Mouse (Mus musculus): ENCODE measurements at regions not wholly inside any gene's neighbourhood (a gene's known extent, or its start where the extent isn't known, plus 50 kb on each side); places are given as distances from the start of the nearest gene placed in this dataset.
"Not testable (repeated sequence)": the region's sequence is repeated elsewhere in the genome, so short reads cannot be mapped to it uniquely, and the experiment has no call there.

DNA sequence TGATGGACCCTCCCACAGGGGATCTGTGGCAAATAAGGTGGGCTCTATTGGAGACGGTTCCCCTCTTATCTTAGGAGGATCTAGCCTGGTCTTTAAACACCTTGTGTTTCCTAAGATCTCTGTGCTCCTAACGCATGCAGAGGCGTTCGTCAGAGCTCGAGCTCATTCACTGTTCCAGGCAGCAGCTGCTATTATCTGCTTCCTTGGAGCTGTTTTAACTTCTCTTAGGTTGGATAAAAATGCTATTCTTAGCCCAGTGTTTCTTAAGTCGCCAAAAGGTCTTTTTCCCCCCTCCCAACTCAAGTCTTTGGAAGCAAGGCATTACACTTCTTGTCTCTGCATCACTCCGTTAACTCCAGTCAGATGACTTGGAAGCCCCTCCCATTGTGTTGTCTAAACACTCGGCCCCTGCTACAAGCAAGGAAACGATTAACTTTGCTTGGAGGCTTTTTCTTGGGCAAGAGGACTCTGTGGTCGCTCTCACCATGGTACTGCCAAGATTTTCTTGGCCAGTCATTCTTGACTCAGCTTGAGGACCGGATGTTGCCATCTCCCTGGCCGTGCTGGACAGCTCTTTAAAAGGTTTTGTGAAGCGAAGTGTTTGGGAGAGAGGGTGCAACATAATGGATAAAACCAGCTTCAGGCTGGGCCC, 185.6 kb downstream of the Diras2 start:
- Histone ChIP-seq H3K27ac (no peak overlapping the region), H3K27me3 (replicated peaks) (no peaks in the 10 kb centered on the region), H3K9ac (no peak overlapping the region), H3K36me3 (replicated peaks) (no peaks in the 10 kb centered on the region), H3K4me2 (no peak overlapping the region), H3K4me3 (no peak overlapping the region), H3K9me3 (no peaks in the 10 kb centered on the region), H3K4me1 (no peaks in the 10 kb centered on the region)
- 63% methylated on average over 13 of the region's 13 CpGs for WGBS
- no peak for ATAC-seq (replicated peaks)

DNA sequence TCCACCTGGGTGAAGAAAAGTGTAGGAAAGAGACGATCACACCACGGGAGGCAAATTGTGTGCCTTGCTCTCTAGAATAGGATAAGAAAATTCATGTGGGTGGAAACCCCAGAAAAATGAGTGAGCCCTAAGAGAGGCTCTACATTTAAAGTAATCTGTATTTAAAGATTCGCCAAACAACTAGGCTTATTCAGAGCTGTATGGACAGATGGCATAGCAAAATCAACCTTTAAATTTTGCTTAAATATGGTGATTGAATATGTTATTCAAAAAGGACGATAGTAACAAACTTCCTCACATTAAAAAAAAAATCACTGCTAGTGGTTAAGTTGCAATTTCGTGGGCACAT, 185.1 kb downstream of the Diras2 start:
- no peaks in the 10 kb centered on the region for H3K27me3 ChIP-seq (replicated peaks)
- H3K4me1 ChIP-seq: no peaks in the 10 kb centered on the region
- H3K4me2 ChIP-seq: no peak overlapping the region
- no peak overlapping the region for H3K27ac ChIP-seq
- ATAC-seq (replicated peaks): no peak
- no peaks in the 10 kb centered on the region for H3K9me3 ChIP-seq
- no peaks in the 10 kb centered on the region for H3K36me3 ChIP-seq (replicated peaks)
- H3K4me3 ChIP-seq: no peak overlapping the region
- 88% methylated on average over 5 of the region's 5 CpGs for WGBS
- no peak overlapping the region for H3K9ac ChIP-seq

DNA sequence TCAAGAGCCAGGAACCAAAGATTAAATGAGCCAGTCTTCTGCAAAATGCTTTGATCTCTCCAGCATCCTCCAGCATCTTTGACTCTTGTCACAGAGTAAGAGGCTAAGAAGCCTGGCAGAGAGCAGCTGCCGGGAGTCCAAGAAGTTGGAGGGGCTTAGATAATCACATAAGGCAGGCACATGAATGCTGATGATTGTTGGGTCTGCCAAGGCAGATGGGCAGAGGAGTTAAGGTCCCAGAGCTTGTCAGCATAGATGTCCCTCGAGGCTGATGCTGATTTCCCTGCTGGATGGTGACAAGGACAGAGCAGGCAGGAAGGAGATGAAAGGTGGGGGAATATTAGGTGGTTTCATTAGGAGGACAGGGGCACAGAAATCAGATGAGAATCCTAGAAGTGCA, 183.4 kb downstream of the Diras2 start:
- Histone ChIP-seq H3K27ac (no peak overlapping the region), H3K36me3 (replicated peaks) (no peaks in the 10 kb centered on the region), H3K4me1 (no peaks in the 10 kb centered on the region), H3K4me2 (no peak overlapping the region), H3K9ac (no peak overlapping the region), H3K9me3 (no peaks in the 10 kb centered on the region), H3K4me3 (no peak overlapping the region), H3K27me3 (replicated peaks) (no peaks in the 10 kb centered on the region)
- WGBS: 36% methylated on average over 2 of the region's 2 CpGs
- no peak for ATAC-seq (replicated peaks)

DNA sequence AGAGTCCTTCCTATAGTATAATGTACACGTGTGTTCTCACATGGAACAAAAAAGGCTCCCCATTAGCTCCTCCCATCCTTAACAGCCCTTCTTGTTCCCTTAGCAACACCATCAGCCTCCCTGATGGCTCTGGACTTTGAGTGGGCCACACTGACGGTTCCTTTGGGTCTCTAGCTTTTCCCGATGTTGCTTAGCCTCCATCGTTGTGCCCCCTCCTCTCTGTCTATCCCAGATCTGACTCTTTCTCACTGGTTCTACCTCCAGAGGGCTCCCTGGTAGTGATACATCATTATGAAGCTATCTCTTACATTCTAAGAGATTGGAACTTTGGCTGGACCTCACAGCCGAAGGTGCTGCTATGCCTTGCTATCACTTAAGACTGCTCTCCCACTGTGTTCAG, 181.5 kb downstream of the Diras2 start:
- no peak overlapping the region for H3K27ac ChIP-seq
- no peak overlapping the region for H3K4me2 ChIP-seq
- H3K9me3 ChIP-seq: no peaks in the 10 kb centered on the region
- H3K4me3 ChIP-seq: no peak overlapping the region
- ATAC-seq (replicated peaks): no peak
- no peaks in the 10 kb centered on the region for H3K36me3 ChIP-seq (replicated peaks)
- no peak overlapping the region for H3K9ac ChIP-seq
- no peaks in the 10 kb centered on the region for H3K27me3 ChIP-seq (replicated peaks)
- WGBS: 91% methylated on average over 5 of the region's 5 CpGs
- no peaks in the 10 kb centered on the region for H3K4me1 ChIP-seq

DNA sequence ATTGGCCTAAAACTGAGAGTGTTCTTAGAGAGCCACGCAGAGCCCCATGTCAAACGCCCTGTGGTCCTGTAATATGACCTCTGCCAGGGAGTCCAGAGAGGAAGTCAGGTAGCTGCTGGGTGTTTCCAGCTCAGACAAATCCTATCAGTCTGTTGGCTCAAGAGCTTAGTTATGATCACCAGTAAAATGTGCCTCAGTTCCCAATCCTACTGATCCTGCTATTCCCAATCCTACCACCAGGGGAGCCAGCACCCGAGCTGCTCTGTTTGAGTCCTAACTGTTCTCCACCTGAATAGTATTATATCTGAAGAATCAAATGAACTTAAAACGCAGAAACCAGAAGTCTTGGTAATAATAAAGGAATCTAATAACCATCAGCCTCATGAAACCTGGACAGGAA, 178.5 kb downstream of the Diras2 start:
- WGBS: 85% methylated on average over 4 of the region's 4 CpGs
- no peak for ATAC-seq (replicated peaks)

DNA sequence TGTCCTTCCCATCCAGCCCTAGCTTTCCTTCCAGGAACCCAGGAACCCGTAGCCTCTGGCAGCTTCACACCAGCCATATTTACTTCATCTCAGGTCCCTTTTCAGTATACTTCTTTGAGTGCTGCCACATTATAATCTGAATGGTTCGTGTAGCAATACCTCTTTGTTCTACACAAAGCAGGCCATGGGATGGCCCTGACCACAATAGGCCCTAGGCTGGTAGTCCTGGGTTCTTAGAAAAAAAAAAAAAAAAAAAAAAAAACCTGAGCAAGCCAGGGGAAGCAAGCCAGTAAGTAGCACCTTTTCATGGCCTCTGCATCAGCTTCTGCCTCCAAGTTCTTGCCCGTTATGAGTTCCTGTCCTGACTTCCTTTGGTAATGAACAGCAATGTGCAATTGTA, 177.6 kb downstream of the Diras2 start:
- no peak for ATAC-seq (replicated peaks)
- Histone ChIP-seq H3K4me1 (no peaks in the 10 kb centered on the region), H3K9ac (no peak overlapping the region), H3K27ac (no peak overlapping the region), H3K4me3 (no peak overlapping the region), H3K27me3 (replicated peaks) (no peaks in the 10 kb centered on the region), H3K36me3 (replicated peaks) (no peaks in the 10 kb centered on the region), H3K9me3 (no peaks in the 10 kb centered on the region), H3K4me2 (no peak overlapping the region)
- WGBS: 60% methylated on average over 3 of the region's 3 CpGs

More for the DNA sequence above, 178.5 kb downstream of the Diras2 start:
- no peak overlapping the region for H3K9ac ChIP-seq
- no peaks in the 10 kb centered on the region for H3K9me3 ChIP-seq
- no peaks in the 10 kb centered on the region for H3K36me3 ChIP-seq (replicated peaks)
- no peak overlapping the region for H3K4me2 ChIP-seq
- H3K4me3 ChIP-seq: no peak overlapping the region
- no peaks in the 10 kb centered on the region for H3K27me3 ChIP-seq (replicated peaks)
- H3K27ac ChIP-seq: no peak overlapping the region
- no peaks in the 10 kb centered on the region for H3K4me1 ChIP-seq

DNA sequence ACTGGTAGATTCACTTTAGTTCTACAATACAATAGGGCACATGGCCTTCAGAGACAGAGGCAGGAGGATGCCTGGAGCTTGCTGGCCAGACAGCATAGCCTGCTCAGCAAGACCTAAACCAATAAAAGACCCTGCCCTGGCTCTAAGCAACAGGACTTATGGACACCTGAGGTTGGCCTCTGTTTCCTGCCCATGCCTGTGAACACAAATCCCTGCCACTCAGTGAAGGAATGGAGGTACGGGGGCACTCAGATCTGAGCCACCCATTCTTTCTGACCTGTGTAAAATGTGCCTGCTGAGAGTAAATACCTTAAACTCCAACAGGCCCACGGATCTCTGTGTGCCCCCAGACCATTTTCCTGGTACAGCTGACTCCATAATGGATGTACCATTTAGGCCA, 177.1 kb downstream of the Diras2 start:
- 81% methylated on average over 2 of the region's 2 CpGs for WGBS
- Histone ChIP-seq H3K27ac (no peak overlapping the region), H3K4me3 (no peak overlapping the region), H3K27me3 (replicated peaks) (no peaks in the 10 kb centered on the region), H3K9me3 (no peaks in the 10 kb centered on the region), H3K4me1 (no peaks in the 10 kb centered on the region), H3K9ac (no peak overlapping the region), H3K4me2 (no peak overlapping the region), H3K36me3 (replicated peaks) (no peaks in the 10 kb centered on the region)
- ATAC-seq (replicated peaks): no peak

DNA sequence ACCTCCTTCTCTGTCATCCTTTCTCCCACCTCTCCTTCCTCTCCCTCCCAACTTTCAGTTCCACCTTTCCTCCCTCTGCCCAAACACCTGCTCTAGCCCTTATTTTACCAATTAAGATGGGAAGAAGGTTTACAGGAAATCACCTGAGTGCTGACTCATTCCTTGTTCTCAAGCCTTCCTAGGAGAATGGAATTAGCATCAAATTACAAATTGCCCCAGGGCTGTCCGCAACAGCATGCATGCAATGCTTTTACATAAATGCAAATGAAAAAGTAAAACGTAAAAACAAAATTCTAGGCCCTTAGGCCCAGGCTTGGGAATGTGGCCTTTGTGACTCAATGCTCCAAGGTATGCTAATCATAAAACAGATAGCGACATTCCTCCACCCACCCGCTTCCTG, 175.2 kb downstream of the Diras2 start:
- not testable (repeated sequence) for H3K27me3 ChIP-seq (replicated peaks); H3K36me3 ChIP-seq (replicated peaks); H3K9ac ChIP-seq; ATAC-seq (replicated peaks); H3K4me3 ChIP-seq; H3K4me2 ChIP-seq; H3K9me3 ChIP-seq; H3K4me1 ChIP-seq; H3K27ac ChIP-seq
- WGBS: 91% methylated on average over 4 of the region's 4 CpGs

DNA sequence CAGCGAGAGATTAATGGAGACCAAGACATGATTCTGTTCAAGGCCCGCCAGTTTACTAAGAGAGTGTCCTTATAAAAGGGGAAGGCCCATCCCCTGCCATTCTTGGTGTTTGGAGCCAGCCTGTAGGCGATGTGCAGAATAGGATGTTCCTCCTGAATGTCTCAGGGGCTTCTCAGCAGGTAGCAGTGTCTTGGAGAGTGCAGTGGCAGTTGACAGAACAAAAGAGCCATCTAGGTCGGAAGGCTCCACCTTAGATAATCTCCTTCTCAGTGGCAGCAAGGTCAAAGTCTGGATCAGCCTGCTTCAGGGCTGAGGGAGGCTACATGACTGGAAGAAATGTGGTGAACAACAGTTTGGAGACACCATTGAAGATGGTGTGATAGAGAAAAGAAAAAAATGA, 171.7 kb downstream of the Diras2 start:
- ATAC-seq (replicated peaks); H3K4me3 ChIP-seq; H3K36me3 ChIP-seq (replicated peaks); H3K9me3 ChIP-seq; H3K27me3 ChIP-seq (replicated peaks); H3K4me2 ChIP-seq; H3K4me1 ChIP-seq; H3K27ac ChIP-seq; H3K9ac ChIP-seq: not testable (repeated sequence)
- 70% methylated on average over 4 of the region's 4 CpGs for WGBS

DNA sequence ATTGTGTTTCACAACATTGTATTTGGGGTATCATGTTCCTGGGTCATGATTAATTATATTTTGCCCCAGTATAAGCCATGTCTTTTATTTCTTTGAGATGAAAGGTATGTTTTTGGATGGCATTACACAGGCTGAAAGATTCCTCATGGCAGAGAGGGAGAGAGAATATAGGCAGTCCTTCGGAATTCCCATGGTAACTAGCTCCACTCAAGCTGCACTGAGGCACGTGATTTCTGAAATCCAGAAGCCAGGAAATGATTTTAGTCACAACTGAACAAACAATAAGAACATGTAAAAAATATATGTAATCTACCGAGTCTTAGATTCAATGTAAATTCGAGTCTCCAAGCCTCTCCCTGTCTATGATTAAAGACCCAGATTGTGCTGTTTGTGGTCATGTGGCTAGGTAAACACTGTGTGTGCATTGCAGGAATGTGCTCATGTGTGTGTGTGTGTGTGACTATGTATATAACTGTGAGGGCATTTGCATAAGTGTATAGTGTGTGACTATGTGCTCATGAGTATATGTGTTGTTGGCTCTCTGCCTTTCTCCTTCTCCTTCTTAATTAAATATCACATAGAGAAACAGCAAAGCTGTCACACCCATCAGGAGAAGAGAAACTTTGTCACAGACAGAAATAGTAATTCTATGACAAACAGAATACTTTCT, 169.8 kb downstream of the Diras2 start:
- Histone ChIP-seq H3K9me3 (no peaks in the 10 kb centered on the region), H3K9ac (no peak overlapping the region), H3K4me2 (no peak overlapping the region), H3K4me1 (no peaks in the 10 kb centered on the region), H3K27me3 (replicated peaks) (no peaks in the 10 kb centered on the region), H3K36me3 (replicated peaks) (no peaks in the 10 kb centered on the region), H3K27ac (no peak overlapping the region), H3K4me3 (no peak overlapping the region)
- ATAC-seq (replicated peaks): no peak
- 66% methylated on average over 4 of the region's 4 CpGs for WGBS

DNA sequence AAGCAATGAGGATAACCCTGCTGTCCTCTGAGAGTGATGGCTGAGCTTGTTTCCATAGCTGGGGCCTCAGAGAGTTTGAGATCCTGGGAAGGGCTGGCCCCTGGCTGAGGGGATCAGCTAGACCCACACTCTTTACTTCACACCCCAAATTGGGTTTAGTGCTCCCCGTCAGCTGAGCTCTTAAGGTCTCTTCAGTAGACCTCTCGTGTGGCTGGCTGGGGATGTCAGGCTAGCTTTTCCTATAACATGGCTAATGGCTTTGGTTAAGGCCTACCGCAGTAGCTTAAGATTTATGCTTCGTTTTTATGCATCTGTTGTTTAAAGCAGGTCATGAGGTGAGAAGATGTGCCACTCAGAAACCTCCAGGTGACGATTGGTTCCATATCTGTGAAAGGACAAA, 168.8 kb downstream of the Diras2 start:
- Histone ChIP-seq H3K36me3 (replicated peaks) (no peaks in the 10 kb centered on the region), H3K9ac (no peak overlapping the region), H3K27ac (no peak overlapping the region), H3K9me3 (no peaks in the 10 kb centered on the region), H3K4me2 (no peak overlapping the region), H3K27me3 (replicated peaks) (no peaks in the 10 kb centered on the region), H3K4me3 (no peak overlapping the region), H3K4me1 (no peaks in the 10 kb centered on the region)
- ATAC-seq (replicated peaks): no peak
- WGBS: 94% methylated on average over 5 of the region's 5 CpGs

DNA sequence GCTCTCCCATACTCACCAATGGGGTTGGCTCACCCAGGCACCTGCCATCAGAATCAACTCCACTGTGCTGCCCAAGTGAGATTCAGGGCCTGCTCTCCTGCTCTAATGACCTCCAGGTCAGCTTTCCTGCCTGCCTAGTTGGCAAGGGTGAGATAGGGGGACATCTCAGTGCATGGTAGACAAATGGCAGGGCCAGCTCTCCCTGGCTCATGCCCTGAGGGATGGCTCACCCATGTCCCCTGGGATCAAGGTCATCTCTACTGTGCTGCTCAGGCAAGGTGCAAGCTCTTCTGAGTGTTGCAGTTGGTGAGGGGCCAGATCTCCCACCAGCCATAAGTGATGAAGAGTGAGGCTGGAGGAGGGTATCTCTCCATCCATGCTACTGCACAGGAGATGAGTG, 161.2 kb downstream of the Diras2 start:
- no peak overlapping the region for H3K9ac ChIP-seq
- no peaks in the 10 kb centered on the region for H3K4me1 ChIP-seq
- no peak overlapping the region for H3K4me3 ChIP-seq
- no peak for ATAC-seq (replicated peaks)
- H3K36me3 ChIP-seq (replicated peaks): no peaks in the 10 kb centered on the region
- no peaks in the 10 kb centered on the region for H3K9me3 ChIP-seq
- no peaks in the 10 kb centered on the region for H3K27me3 ChIP-seq (replicated peaks)
- no peak overlapping the region for H3K27ac ChIP-seq
- no peak overlapping the region for H3K4me2 ChIP-seq

DNA sequence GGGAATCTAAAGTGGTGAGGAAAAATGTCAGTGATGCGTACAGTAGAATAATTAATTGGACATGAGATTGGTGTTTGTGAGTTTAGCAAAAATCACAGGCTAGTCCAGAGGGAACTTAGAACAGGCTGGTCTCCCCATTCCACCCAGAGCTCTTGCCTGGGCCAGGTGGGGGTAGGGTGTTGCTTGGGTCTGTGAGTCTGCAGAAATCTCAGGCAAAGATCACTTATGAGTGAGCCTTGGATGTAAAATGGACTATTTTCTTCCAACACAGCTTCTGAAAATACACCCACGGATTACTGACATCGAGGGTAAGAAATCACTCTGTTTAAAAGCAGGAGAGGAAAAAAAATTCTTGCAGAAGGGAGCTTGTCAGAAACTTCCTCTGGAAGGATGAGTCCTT, 159.1 kb downstream of the Diras2 start:
- no peaks in the 10 kb centered on the region for H3K36me3 ChIP-seq (replicated peaks)
- no peaks in the 10 kb centered on the region for H3K9me3 ChIP-seq
- H3K4me2 ChIP-seq: no peak overlapping the region
- no peak overlapping the region for H3K9ac ChIP-seq
- WGBS: 87% methylated on average over 3 of the region's 3 CpGs
- no peak for ATAC-seq (replicated peaks)
- H3K27ac ChIP-seq: no peak overlapping the region
- no peaks in the 10 kb centered on the region for H3K27me3 ChIP-seq (replicated peaks)
- H3K4me1 ChIP-seq: no peaks in the 10 kb centered on the region
- no peak overlapping the region for H3K4me3 ChIP-seq

All from midbrain, embryonic 15.5 days (tissue).